Mouse (Mus musculus): ENCODE data around the gene Tbata. TPM values are rescaled to one million over a fixed set of nuclear protein-coding genes. Genes with fewer than 3 reads are reported as not detected.

Gene Tbata
- 1.3 and 3.2 TPM in 2 replicates for polyA plus RNA-seq (2015; fragmentation: Nextera tagmentation; extraction: Ambion mirVana)

- H3K4me2 ChIP-seq (replicated peaks): no peak within 1 kb of the TSS
- no peaks in the 10 kb centered on the region for H3K36me3 ChIP-seq
- H3K9me3 ChIP-seq: no peaks in the 10 kb centered on the region
- H3K27ac ChIP-seq (replicated peaks): no peak within 1 kb of the TSS
- peaks cover 6% of the 10 kb centered on the region; the same call in 1 of the 2 replicates for H3K4me1 ChIP-seq
- no peaks in the 10 kb centered on the region for H3K27me3 ChIP-seq
- 67% methylated on average over 3 of the region's 3 CpGs for WGBS
- no peak within 1 kb of the TSS for H3K9ac ChIP-seq (replicated peaks)
- ATAC-seq (replicated peaks): no peak
- no peak within 1 kb of the TSS for H3K4me3 ChIP-seq
Observed at GRCm38 (mm10) chr10:61171654-61172053, at the start of gene Tbata. TSS of gene Tbata (plus strand) at chr10:61171954.

GRCm38 (mm10) chr10:61123276-61123913, 48.4 kb upstream of the Tbata start:
- 95% methylated on average over 3 of the region's 3 CpGs for WGBS
- Histone ChIP-seq H3K9me3 (no peaks in the 10 kb centered on the region), H3K4me3 (no peak overlapping the region), H3K27me3 (no peaks in the 10 kb centered on the region), H3K9ac (replicated peaks) (no peak overlapping the region), H3K4me2 (replicated peaks) (no peak overlapping the region), H3K4me1 (no peaks in the 10 kb centered on the region), H3K27ac (replicated peaks) (no peak overlapping the region), H3K36me3 (peaks cover 16% of the 10 kb centered on the region)
- no peak for ATAC-seq (replicated peaks)

- Histone ChIP-seq H3K9me3 (no peaks in the 10 kb centered on the region), H3K4me3 (no peak overlapping the region), H3K4me1 (no peaks in the 10 kb centered on the region), H3K9ac (replicated peaks) (no peak overlapping the region), H3K27ac (replicated peaks) (no peak overlapping the region), H3K4me2 (replicated peaks) (no peak overlapping the region), H3K27me3 (no peaks in the 10 kb centered on the region), H3K36me3 (peaks cover 16% of the 10 kb centered on the region)
- 94% methylated on average over 2 of the region's 2 CpGs for WGBS
- ATAC-seq (replicated peaks): no peak
Observed at GRCm38 (mm10) chr10:61124462-61124861, 47.3 kb upstream of the Tbata start.

- Histone ChIP-seq H3K27ac (replicated peaks) (no peak overlapping the region), H3K36me3 (no peaks in the 10 kb centered on the region; the same call in 1 of the 2 replicates), H3K4me1 (no peaks in the 10 kb centered on the region), H3K9ac (replicated peaks) (no peak overlapping the region), H3K9me3 (no peaks in the 10 kb centered on the region), H3K4me2 (replicated peaks) (no peak overlapping the region), H3K4me3 (no peak overlapping the region), H3K27me3 (no peaks in the 10 kb centered on the region)
- 93% methylated on average over 1 of the region's 1 CpGs for WGBS
- no peak for ATAC-seq (replicated peaks)
Observed at GRCm38 (mm10) chr10:61128701-61129365, 42.9 kb upstream of the Tbata start.

- Histone ChIP-seq H3K4me3 (no peak overlapping the region), H3K27ac (replicated peaks) (no peak overlapping the region), H3K9me3 (no peaks in the 10 kb centered on the region), H3K4me2 (replicated peaks) (no peak overlapping the region), H3K36me3 (no peaks in the 10 kb centered on the region; the same call in 1 of the 2 replicates), H3K27me3 (no peaks in the 10 kb centered on the region), H3K4me1 (no peaks in the 10 kb centered on the region), H3K9ac (replicated peaks) (no peak overlapping the region)
- ATAC-seq (replicated peaks): no peak
- 81% methylated on average over 3 of the region's 3 CpGs for WGBS
Observed at GRCm38 (mm10) chr10:61130959-61131358, 40.8 kb upstream of the Tbata start.

GRCm38 (mm10) chr10:61134041-61134440, 37.7 kb upstream of the Tbata start:
- no peak overlapping the region for H3K27ac ChIP-seq (replicated peaks)
- no peaks in the 10 kb centered on the region for H3K27me3 ChIP-seq
- WGBS: 67% methylated on average over 4 of the region's 4 CpGs
- no peak overlapping the region for H3K9ac ChIP-seq (replicated peaks)
- no peak overlapping the region for H3K4me2 ChIP-seq (replicated peaks)
- ATAC-seq (replicated peaks): no peak
- H3K4me1 ChIP-seq: no peaks in the 10 kb centered on the region
- H3K9me3 ChIP-seq: no peaks in the 10 kb centered on the region
- H3K4me3 ChIP-seq: no peak overlapping the region
- peaks cover 7% of the 10 kb centered on the region; the same call in 1 of the 2 replicates for H3K36me3 ChIP-seq

GRCm38 (mm10) chr10:61135226-61135839, 36.4 kb upstream of the Tbata start:
- Histone ChIP-seq H3K27ac (replicated peaks) (no peak overlapping the region), H3K4me1 (no peaks in the 10 kb centered on the region), H3K4me3 (no peak overlapping the region), H3K27me3 (no peaks in the 10 kb centered on the region), H3K36me3 (peaks cover 7% of the 10 kb centered on the region; the same call in 1 of the 2 replicates), H3K4me2 (replicated peaks) (no peak overlapping the region), H3K9ac (replicated peaks) (no peak overlapping the region), H3K9me3 (no peaks in the 10 kb centered on the region)
- ATAC-seq (replicated peaks): no peak
- 70% methylated on average over 3 of the region's 3 CpGs for WGBS

- Histone ChIP-seq H3K4me3 (no peak overlapping the region), H3K27me3 (no peaks in the 10 kb centered on the region), H3K4me2 (replicated peaks) (no peak overlapping the region), H3K4me1 (no peaks in the 10 kb centered on the region), H3K9ac (replicated peaks) (no peak overlapping the region), H3K36me3 (peaks cover 7% of the 10 kb centered on the region; the same call in 1 of the 2 replicates), H3K9me3 (no peaks in the 10 kb centered on the region), H3K27ac (replicated peaks) (no peak overlapping the region)
- no peak for ATAC-seq (replicated peaks)
- 70% methylated on average over 1 of the region's 1 CpGs for WGBS
Observed at GRCm38 (mm10) chr10:61137567-61137966, 34.2 kb upstream of the Tbata start.

GRCm38 (mm10) chr10:61143343-61143742, 28.4 kb upstream of the Tbata start:
- H3K9ac ChIP-seq (replicated peaks): no peak overlapping the region
- no peaks in the 10 kb centered on the region for H3K9me3 ChIP-seq
- WGBS: 95% methylated on average over 2 of the region's 2 CpGs
- no peak overlapping the region for H3K4me3 ChIP-seq
- 0 out of 2 replicates have a peak, but pooled peaks cover 4% of the 10 kb centered on the region for H3K36me3 ChIP-seq
- H3K4me2 ChIP-seq (replicated peaks): no peak overlapping the region
- H3K27ac ChIP-seq (replicated peaks): no peak overlapping the region
- H3K27me3 ChIP-seq: no peaks in the 10 kb centered on the region
- H3K4me1 ChIP-seq: peaks cover 16% of the 10 kb centered on the region
- ATAC-seq (replicated peaks): no peak

GRCm38 (mm10) chr10:61145766-61146118, 26.0 kb upstream of the Tbata start:
- Histone ChIP-seq H3K27me3 (no peaks in the 10 kb centered on the region), H3K36me3 (0 out of 2 replicates have a peak, but pooled peaks cover 2% of the 10 kb centered on the region), H3K4me1 (peaks cover 16% of the 10 kb centered on the region), H3K4me3 (peak overlapping the region; percentile 86), H3K27ac (replicated peaks) (peak overlapping the region; percentile 97), H3K9ac (replicated peaks) (peak overlapping the region; percentile 83), H3K9me3 (no peaks in the 10 kb centered on the region), H3K4me2 (replicated peaks) (peak overlapping the region; percentile 77)
- WGBS: 0% methylated on average over 3 of the region's 3 CpGs
- ATAC-seq (replicated peaks): no peak

- Histone ChIP-seq H3K4me1 (peaks cover 16% of the 10 kb centered on the region), H3K9ac (replicated peaks) (peak overlapping the region; percentile 83), H3K27me3 (no peaks in the 10 kb centered on the region), H3K4me3 (peak overlapping the region; percentile 86), H3K4me2 (replicated peaks) (peak overlapping the region; percentile 77), H3K27ac (replicated peaks) (peak overlapping the region; percentile 97), H3K36me3 (0 out of 2 replicates have a peak, but pooled peaks cover 2% of the 10 kb centered on the region), H3K9me3 (no peaks in the 10 kb centered on the region)
- peak; percentile 69 for ATAC-seq (replicated peaks)
- under 1% methylated on average over 49 of the region's 53 CpGs for WGBS
Observed at GRCm38 (mm10) chr10:61146119-61146806, 25.5 kb upstream of the Tbata start.

- peak overlapping the region; percentile 83 for H3K9ac ChIP-seq (replicated peaks)
- 0 out of 2 replicates have a peak, but pooled peaks cover 2% of the 10 kb centered on the region for H3K36me3 ChIP-seq
- no peaks in the 10 kb centered on the region for H3K9me3 ChIP-seq
- peak; percentile 73 for ATAC-seq (replicated peaks)
- no peaks in the 10 kb centered on the region for H3K27me3 ChIP-seq
- WGBS: 1% methylated on average over 14 of the region's 14 CpGs
- peak overlapping the region; percentile 77 for H3K4me2 ChIP-seq (replicated peaks)
- peak overlapping the region; percentile 97 for H3K27ac ChIP-seq (replicated peaks)
- H3K4me3 ChIP-seq: peak overlapping the region; percentile 86
- peaks cover 16% of the 10 kb centered on the region for H3K4me1 ChIP-seq
Observed at GRCm38 (mm10) chr10:61146807-61147156, 25.0 kb upstream of the Tbata start.

All from forebrain, embryonic 15.5 days (tissue).